8 mouse cellular contexts compared by ENCODE assay signal in genomic region chr9:65587573-65588358, GRCm38 (mm10). TPM values are rescaled to one million over a fixed set of nuclear protein-coding genes. Genes with fewer than 3 reads are reported as not detected.
DNase-seq lines count a peak whose midpoint lies in the region; ATAC-seq and TF ChIP-seq lines count a peak whose summit lies in the region.

No protein-coding gene starts in this region.

- H3K9me3 ChIP-seq in kidney, embryonic 15.5 days (replicated peaks): no peaks in the 10 kb centered on the region
- H3K9me3 ChIP-seq in G1E (replicated peaks): no peaks in the 10 kb centered on the region
- no peaks in the 10 kb centered on the region for H3K9me3 ChIP-seq in embryonic facial prominence, embryonic 13.5 days
- no peaks in the 10 kb centered on the region for H3K9me3 ChIP-seq in hindbrain, embryonic 15.5 days

- DNase-seq in kidney, postnatal 25 days: no peak
- DNase-seq in G1E (ENCODE audit: low spot score): peak; percentile 48
- DNase-seq in spleen, postnatal 14 days (ENCODE audit: low spot score in 2 of 2): peak; percentile 32 to 42
- DNase-seq in frontal cortex, postnatal 14 days (ENCODE audit: low spot score in 2 of 2): no peak

- WGBS in kidney, embryonic 15.5 days: under 1% methylated on average over 64 of the region's 64 CpGs
- under 1% methylated on average over 64 of the region's 64 CpGs for WGBS in embryonic facial prominence, embryonic 13.5 days
- under 1% methylated on average over 64 of the region's 64 CpGs for WGBS in hindbrain, embryonic 15.5 days

- peak overlapping the region; percentile 59 for H3K9ac ChIP-seq in kidney, embryonic 15.5 days
- peak overlapping the region; percentile 85 for H3K9ac ChIP-seq in embryonic facial prominence, embryonic 13.5 days
- H3K9ac ChIP-seq in hindbrain, embryonic 15.5 days: peak overlapping the region; percentile 51

- H3K4me1 ChIP-seq in kidney, embryonic 15.5 days: peaks cover 38% of the 10 kb centered on the region
- peaks cover 42% of the 10 kb centered on the region for H3K4me1 ChIP-seq in G1E (ENCODE audit: insufficient read depth, low read depth, low read length)
- H3K4me1 ChIP-seq in embryonic facial prominence, embryonic 13.5 days: peaks cover 34% of the 10 kb centered on the region
- H3K4me1 ChIP-seq in hindbrain, embryonic 15.5 days (replicated peaks): peaks cover 28% of the 10 kb centered on the region

- ATAC-seq in kidney, embryonic 15.5 days (replicated peaks; ENCODE audit: low FRiP score): peak; percentile 44
- ATAC-seq in G1E (ENCODE audit: extremely low read depth, insufficient number of reproducible peaks, low FRiP score, poor library complexity, severe bottlenecking): no peak
- ATAC-seq in embryonic facial prominence, embryonic 13.5 days (ENCODE audit: insufficient number of reproducible peaks, insufficient read depth, low FRiP score, low TSS enrichment, low read depth): no peak
- peak; percentile 56; the same call in 1 of the 2 replicates for ATAC-seq in hindbrain, embryonic 15.5 days (ENCODE audit: low FRiP score, low read depth)
- ATAC-seq in megakaryocyte, adult 5-6 weeks (ENCODE audit: poor library complexity, severe bottlenecking): peak; percentile 26

- peak overlapping the region; percentile 41 for H3K27ac ChIP-seq in kidney, embryonic 15.5 days
- no peak overlapping the region for H3K27ac ChIP-seq in embryonic facial prominence, embryonic 13.5 days
- H3K27ac ChIP-seq in hindbrain, embryonic 15.5 days (replicated peaks): no peak overlapping the region

- H3K36me3 ChIP-seq in kidney, embryonic 15.5 days: peaks cover 28% of the 10 kb centered on the region
- peaks cover 42% of the 10 kb centered on the region for H3K36me3 ChIP-seq in G1E (replicated peaks)
- H3K36me3 ChIP-seq in embryonic facial prominence, embryonic 13.5 days: peaks cover 24% of the 10 kb centered on the region
- no peaks in the 10 kb centered on the region for H3K36me3 ChIP-seq in hindbrain, embryonic 15.5 days

- peak overlapping the region; percentile 99 for H3K4me2 ChIP-seq in kidney, embryonic 15.5 days
- peak overlapping the region; percentile 99 for H3K4me2 ChIP-seq in embryonic facial prominence, embryonic 13.5 days
- peak overlapping the region; percentile 98 for H3K4me2 ChIP-seq in hindbrain, embryonic 15.5 days

- no peaks in the 10 kb centered on the region for H3K27me3 ChIP-seq in kidney, embryonic 15.5 days
- no peaks in the 10 kb centered on the region for H3K27me3 ChIP-seq in G1E (ENCODE audit: insufficient read depth, low read length)
- no peaks in the 10 kb centered on the region for H3K27me3 ChIP-seq in embryonic facial prominence, embryonic 13.5 days
- H3K27me3 ChIP-seq in hindbrain, embryonic 15.5 days: no peaks in the 10 kb centered on the region

- TF ChIP-seq CTCF in G1E (IDR thresholded peaks at IDR 0.05; ENCODE audit: low read depth, low read length): no peak

- H3K4me3 ChIP-seq in kidney, embryonic 15.5 days (replicated peaks): peak overlapping the region; percentile 64
- peak overlapping the region; percentile 81 for H3K4me3 ChIP-seq in G1E (ENCODE audit: low read depth, low read length)
- peak overlapping the region; percentile 64 for H3K4me3 ChIP-seq in embryonic facial prominence, embryonic 13.5 days
- peak overlapping the region; percentile 49 for H3K4me3 ChIP-seq in hindbrain, embryonic 15.5 days

RNA-seq across cellular contexts. Expression of gene Pif1, which starts 0.8 kb away (rescaled TPM):
- polyA plus RNA-seq in kidney, embryonic 15.5 days (2015; fragmentation: Nextera tagmentation; extraction: Ambion mirVana): 12.7 and 17.5 TPM in 2 replicates
- total RNA-seq in G1E (2014; fragmentation: Nextera tagmentation) (13.0 and 28.7 TPM in 2 replicates), G1E (2017) (9.1 and 10.9 TPM in 2 replicates)
- 6.9 and 7.1 TPM in 2 replicates for polyA plus RNA-seq in G1E (2012)
- 15.4 and 18.4 TPM in 2 replicates for polyA plus RNA-seq in embryonic facial prominence, embryonic 13.5 days (2015; fragmentation: Nextera tagmentation; extraction: Ambion mirVana)
- 3.6 and 4.5 TPM in 2 replicates for polyA plus RNA-seq in hindbrain, embryonic 15.5 days (2015; fragmentation: Nextera tagmentation; extraction: Ambion mirVana)
- 12.1 and 12.6 TPM in 2 replicates for total RNA-seq in megakaryocyte, adult 5-6 weeks (2015)
- total RNA-seq in megakaryocyte, adult 5-6 weeks (2017): 12.7 and 16.9 TPM in 2 replicates

RNA-seq across cellular contexts. Expression of gene Plekho2, which starts 7.9 kb away (rescaled TPM):
- polyA plus RNA-seq in kidney, embryonic 15.5 days (2015; fragmentation: Nextera tagmentation; extraction: Ambion mirVana): 14.9 and 20.0 TPM in 2 replicates
- 23.0 and 26.9 TPM in 2 replicates for total RNA-seq in G1E (2014; fragmentation: Nextera tagmentation)
- total RNA-seq in G1E (2017): 31.9 and 35.4 TPM in 2 replicates
- 11.5 and 16.8 TPM in 2 replicates for polyA plus RNA-seq in G1E (2012)
- polyA plus RNA-seq in embryonic facial prominence, embryonic 13.5 days (2015; fragmentation: Nextera tagmentation; extraction: Ambion mirVana): 12.6 TPM in 2 replicates
- polyA plus RNA-seq in hindbrain, embryonic 15.5 days (2015; fragmentation: Nextera tagmentation; extraction: Ambion mirVana): 6.8 and 8.0 TPM in 2 replicates
- total RNA-seq in megakaryocyte, adult 5-6 weeks (2015): 59.1 and 68.1 TPM in 2 replicates
- total RNA-seq in megakaryocyte, adult 5-6 weeks (2017): 52.5 and 60.6 TPM in 2 replicates

RNA-seq across cellular contexts. Expression of gene Rbpms2, which starts 41.7 kb away (rescaled TPM):
- 29.8 and 30.3 TPM in 2 replicates for polyA plus RNA-seq in kidney, embryonic 15.5 days (2015; fragmentation: Nextera tagmentation; extraction: Ambion mirVana)
- total RNA-seq in G1E (2014; fragmentation: Nextera tagmentation): not detected in 2 replicates
- 0.33 and 0.81 TPM in 2 replicates for total RNA-seq in G1E (2017)
- 0.13 and 0.21 TPM in 2 replicates for polyA plus RNA-seq in G1E (2012)
- 10.5 and 11.9 TPM in 2 replicates for polyA plus RNA-seq in embryonic facial prominence, embryonic 13.5 days (2015; fragmentation: Nextera tagmentation; extraction: Ambion mirVana)
- 4.1 and 4.9 TPM in 2 replicates for polyA plus RNA-seq in hindbrain, embryonic 15.5 days (2015; fragmentation: Nextera tagmentation; extraction: Ambion mirVana)
- total RNA-seq in megakaryocyte, adult 5-6 weeks (2015): 0.45 TPM in 1 of 2 replicates, not detected in the other
- total RNA-seq in megakaryocyte, adult 5-6 weeks (2017): not detected in 2 replicates

Comparison
In these comparisons a context has a peak if more than half of its experiments do, and no peak if none do; other contexts are left out.
1. ATAC-seq: peak in kidney, embryonic 15.5 days (single experiment), hindbrain, embryonic 15.5 days (single experiment) and megakaryocyte, adult 5-6 weeks (single experiment); none in G1E (single experiment) and embryonic facial prominence, embryonic 13.5 days (single experiment).
2. DNase-seq: peak in G1E (single experiment) and spleen, postnatal 14 days (2 of 2); none in kidney, postnatal 25 days (0 of 2) and frontal cortex, postnatal 14 days (0 of 2).
3. Peak in every context shown above with its lines, with median percentiles within 50 percentile points of each other: H3K4me2 ChIP-seq, H3K4me3 ChIP-seq and H3K9ac ChIP-seq.